Mouse (Mus musculus) olfactory bulb, adult 2 months (tissue): ENCODE measurements around the gene Gm28551.
"Not testable (repeated sequence)": the region's sequence is repeated elsewhere in the genome, so short reads cannot be mapped to it uniquely, and the experiment has no call there.

ENCODE experiments used
- CTCF ChIP-seq: fragments of 200-500 bp; IDR thresholded peaks from 2 replicates; pipeline ENCODE4 v1.5.1; 2012; ENCODE audit warnings: low read depth, mild to moderate bottlenecking, low read length, moderate library complexity; ENCODE audit not compliant: insufficient read depth
- POLR2A ChIP-seq: fragments of 200-500 bp; IDR thresholded peaks from 2 replicates; pipeline ENCODE4 v1.6.1; 2012; ENCODE audit warnings: mild to moderate bottlenecking, low read depth, low read length, moderate library complexity; ENCODE audit not compliant: insufficient read depth

DNA sequence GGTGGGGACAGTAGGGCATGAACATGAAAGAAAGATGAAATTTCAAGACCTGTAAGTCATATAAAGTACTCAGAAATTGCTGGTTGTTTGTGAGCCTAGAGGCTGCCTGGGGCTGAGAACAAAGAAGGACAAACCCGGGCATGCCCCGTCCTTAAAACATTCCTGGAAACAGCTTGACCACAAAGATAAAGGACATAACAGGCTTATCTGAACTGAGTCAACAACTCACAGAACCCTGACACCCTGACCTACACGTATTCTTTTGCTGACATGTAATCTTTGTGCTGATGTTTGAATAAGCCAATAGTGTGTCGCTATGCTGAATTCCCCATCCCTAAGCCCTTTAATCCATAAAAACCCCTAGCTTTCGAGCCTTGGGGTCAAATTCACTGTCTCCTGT is 18.9 kb downstream of the Gm28551 start:
- TF ChIP-seq CTCF, POLR2A: not testable (repeated sequence)
